Mouse (Mus musculus) ES-Bruce4 (cell line): ENCODE measurements at regions not wholly inside any gene's neighbourhood (a gene's known extent, or its start where the extent isn't known, plus 50 kb on each side); places are given as distances from the start of the nearest gene placed in this dataset.

ENCODE experiments used
- CTCF ChIP-seq: IDR thresholded peaks from one replicate; pipeline ENCODE4 v1.8.1; 2011; ENCODE audit warnings: low read depth, low read length
- POLR2A ChIP-seq: IDR thresholded peaks from one replicate; pipeline ENCODE4 v1.8.1; 2011; ENCODE audit warnings: low read length; ENCODE audit not compliant: insufficient read depth

DNA sequence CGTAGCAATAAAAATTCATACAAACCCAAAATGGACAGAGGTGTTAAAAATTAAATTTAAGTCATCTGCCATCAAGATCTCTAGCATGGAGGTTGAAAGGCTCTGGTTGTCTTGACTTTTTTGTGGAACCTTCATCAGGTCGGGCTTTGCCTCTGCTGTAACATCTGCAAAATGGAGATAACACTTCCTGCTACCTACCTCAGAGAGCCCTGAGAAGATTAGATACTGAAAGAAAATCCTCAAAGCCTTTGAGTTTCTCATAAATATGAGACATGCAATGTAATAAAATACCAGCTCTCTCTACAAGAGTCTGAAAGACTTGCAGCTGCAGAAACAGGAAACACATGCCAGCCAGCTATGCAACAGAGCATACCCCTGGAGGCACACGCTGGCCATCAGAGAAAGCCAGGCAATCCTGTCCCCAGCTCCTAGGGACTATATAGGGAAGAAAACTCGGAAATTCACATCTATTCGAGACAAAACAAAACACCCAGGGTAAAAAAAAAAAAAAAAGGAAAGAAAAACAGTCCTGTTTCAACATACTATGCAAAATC is 299.1 kb downstream of the Gm11361 start:
- TF ChIP-seq POLR2A (no peak), CTCF (no peak)
